Mouse (Mus musculus): ENCODE data around the gene 7420426K07Rik.

GRCm38 (mm10) chr9:98920629-98921523, 18.0 kb downstream of the 7420426K07Rik start:
- TF ChIP-seq POLR2A (IDR thresholded peaks at IDR 0.05; ENCODE audit: borderline replicate concordance, insufficient read depth, low read length) (no peak), CTCF (IDR thresholded peaks at IDR 0.05; ENCODE audit: borderline replicate concordance, insufficient read depth, low read depth, low read length) (no peak)

Measured in cerebellum, adult 2 months (tissue).